Mouse (Mus musculus) midbrain, embryonic 13.5 days (tissue): Measurements from ENCODE around the gene Adipor2. TPM values are rescaled to one million over a fixed set of nuclear protein-coding genes. Genes with fewer than 3 reads are reported as not detected.

ENCODE experiments used
- ATAC-seq: fragments of 200-750 bp; cut with Nextera tagmentation; 2 replicates; pipeline ENCODE4 v1.8.0; 2017; ENCODE audit warnings: mild to moderate bottlenecking, moderate TSS enrichment, moderate library complexity
- H3K27ac ChIP-seq: fragments of 300-500 bp; sonication (generic); 2 replicates; pipeline ENCODE4 v1.5.1; 2015; ENCODE audit warnings: inconsistent platforms, mild to moderate bottlenecking, moderate library complexity
- H3K27me3 ChIP-seq: fragments of 300-500 bp; sonication (generic); 2 replicates; pipeline ENCODE4 v1.6.1; 2015; ENCODE audit warnings: mild to moderate bottlenecking, inconsistent platforms
- H3K36me3 ChIP-seq: fragments of 300-500 bp; sonication (generic); 2 replicates; pipeline ENCODE4 v1.6.1; 2015; ENCODE audit warnings: mild to moderate bottlenecking, inconsistent platforms
- H3K4me1 ChIP-seq: fragments of 300-500 bp; sonication (generic); replicated peaks from 2 replicates; pipeline ENCODE4 v1.6.1; 2015; ENCODE audit warnings: inconsistent platforms
- H3K4me2 ChIP-seq: fragments of 300-500 bp; sonication (generic); replicated peaks from 2 replicates; pipeline ENCODE4 v1.6.1; 2015; ENCODE audit warnings: moderate library complexity, mild to moderate bottlenecking, inconsistent platforms
- H3K4me3 ChIP-seq: fragments of 300-500 bp; sonication (generic); replicated peaks from 2 replicates; pipeline ENCODE4 v1.5.1; 2015; ENCODE audit warnings: mild to moderate bottlenecking, inconsistent platforms
- H3K9ac ChIP-seq: fragments of 300-500 bp; sonication (generic); replicated peaks from 2 replicates; pipeline ENCODE4 v1.6.1; 2015; ENCODE audit warnings: mild to moderate bottlenecking, inconsistent platforms
- H3K9me3 ChIP-seq: fragments of 300-500 bp; sonication (generic); 2 replicates; pipeline ENCODE4 v1.6.1; 2016; ENCODE audit warnings: mild to moderate bottlenecking, inconsistent platforms
- WGBS: fragments of 180-500 bp; shearing (Covaris S2); methylation state at CpG from one replicate; pipeline ENCODE4 v1.1.7; 2015; 5-methylcytosine and 5-hydroxymethylcytosine counted together
- polyA plus RNA-seq: library from polyadenylated mRNA; unstranded; fragments of >200 nt; fragmentation: Nextera tagmentation; extraction: Ambion mirVana; gene quantifications from 2 replicates; pipeline ENCODE4 v1.2.1, GENCODE M21; 2015

Adipor2 gene
- 38.1 and 39.9 TPM in 2 replicates for polyA plus RNA-seq

GRCm38 (mm10) chr6:119417354-119417753 is at the start of gene Adipor2:
Adipor2 (minus strand) TSS chr6:119417704.
- Histone ChIP-seq H3K36me3 (no peaks in the 10 kb centered on the region), H3K4me1 (peaks cover 13% of the 10 kb centered on the region), H3K9ac (no peak within 1 kb of the TSS), H3K27ac (no peak within 1 kb of the TSS), H3K9me3 (no peaks in the 10 kb centered on the region), H3K4me3 (no peak within 1 kb of the TSS), H3K4me2 (peak within 1 kb of the TSS; percentile 35), H3K27me3 (peaks cover 20% of the 10 kb centered on the region)
- peak; percentile 68; the same call in 1 of the 2 replicates for ATAC-seq
- 6% methylated on average over 12 of the region's 12 CpGs for WGBS

GRCm38 (mm10) chr6:119466161-119466560 is 48.7 kb upstream of the Adipor2 start:
- no peak overlapping the region for H3K4me2 ChIP-seq
- no peak for ATAC-seq
- H3K4me1 ChIP-seq: no peaks in the 10 kb centered on the region; the same call in 1 of the 2 replicates
- H3K9ac ChIP-seq: no peak overlapping the region
- H3K36me3 ChIP-seq: no peaks in the 10 kb centered on the region
- H3K27ac ChIP-seq: no peak overlapping the region
- H3K9me3 ChIP-seq: no peaks in the 10 kb centered on the region
- no peaks in the 10 kb centered on the region for H3K27me3 ChIP-seq
- H3K4me3 ChIP-seq: no peak overlapping the region
- WGBS: 95% methylated on average over 1 of the region's 1 CpGs

- no peak overlapping the region for H3K4me2 ChIP-seq
- ATAC-seq: no peak
- no peaks in the 10 kb centered on the region for H3K4me1 ChIP-seq
- no peaks in the 10 kb centered on the region for H3K27me3 ChIP-seq
- H3K27ac ChIP-seq: no peak overlapping the region
- H3K36me3 ChIP-seq: no peaks in the 10 kb centered on the region
- H3K9ac ChIP-seq: no peak overlapping the region
- no peak overlapping the region for H3K4me3 ChIP-seq
- 92% methylated on average over 5 of the region's 5 CpGs for WGBS
- no peaks in the 10 kb centered on the region for H3K9me3 ChIP-seq
These were observed 42.9 kb upstream of the Adipor2 start for GRCm38 (mm10) chr6:119460391-119460790.

- H3K4me2 ChIP-seq: no peak overlapping the region
- no peak overlapping the region for H3K4me3 ChIP-seq
- H3K27ac ChIP-seq: no peak overlapping the region
- no peak for ATAC-seq
- no peak overlapping the region for H3K9ac ChIP-seq
- H3K9me3 ChIP-seq: no peaks in the 10 kb centered on the region
- WGBS: 83% methylated on average over 4 of the region's 4 CpGs
- H3K4me1 ChIP-seq: no peaks in the 10 kb centered on the region
- H3K27me3 ChIP-seq: no peaks in the 10 kb centered on the region
- H3K36me3 ChIP-seq: no peaks in the 10 kb centered on the region
These were observed 41.5 kb upstream of the Adipor2 start for GRCm38 (mm10) chr6:119459041-119459440.

- ATAC-seq: no peak
- H3K36me3 ChIP-seq: no peaks in the 10 kb centered on the region
- H3K9me3 ChIP-seq: no peaks in the 10 kb centered on the region
- H3K27me3 ChIP-seq: no peaks in the 10 kb centered on the region
- 64% methylated on average over 8 of the region's 8 CpGs for WGBS
- H3K27ac ChIP-seq: no peak overlapping the region
- no peak overlapping the region for H3K4me2 ChIP-seq
- H3K4me1 ChIP-seq: no peaks in the 10 kb centered on the region
- H3K9ac ChIP-seq: no peak overlapping the region
- no peak overlapping the region for H3K4me3 ChIP-seq
These were observed 40.7 kb upstream of the Adipor2 start for GRCm38 (mm10) chr6:119458166-119458565.

GRCm38 (mm10) chr6:119451981-119452499 is 34.5 kb upstream of the Adipor2 start:
- Histone ChIP-seq H3K9me3 (no peaks in the 10 kb centered on the region), H3K4me2 (peak overlapping the region; percentile 63), H3K9ac (peak overlapping the region; percentile 36), H3K4me1 (peaks cover 40% of the 10 kb centered on the region), H3K4me3 (peak overlapping the region; percentile 31), H3K36me3 (no peaks in the 10 kb centered on the region), H3K27ac (peak overlapping the region; percentile 80), H3K27me3 (0 out of 2 replicates have a peak, but pooled peaks cover 4% of the 10 kb centered on the region)
- WGBS: 0% methylated on average over 15 of the region's 15 CpGs
- peak; percentile 61 for ATAC-seq

- no peak for ATAC-seq
- H3K4me3 ChIP-seq: peak overlapping the region; percentile 31
- H3K27me3 ChIP-seq: 0 out of 2 replicates have a peak, but pooled peaks cover 4% of the 10 kb centered on the region
- H3K4me2 ChIP-seq: peak overlapping the region; percentile 63
- peak overlapping the region; percentile 80 for H3K27ac ChIP-seq
- no peaks in the 10 kb centered on the region for H3K36me3 ChIP-seq
- peaks cover 40% of the 10 kb centered on the region for H3K4me1 ChIP-seq
- no peak overlapping the region for H3K9ac ChIP-seq
- WGBS: 43% methylated on average over 14 of the region's 14 CpGs
- H3K9me3 ChIP-seq: no peaks in the 10 kb centered on the region
These were observed 33.8 kb upstream of the Adipor2 start for GRCm38 (mm10) chr6:119450965-119451943.

- 0 out of 2 replicates have a peak, but pooled peaks cover 4% of the 10 kb centered on the region for H3K27me3 ChIP-seq
- peak overlapping the region; percentile 31 for H3K4me3 ChIP-seq
- WGBS: 2% methylated on average over 21 of the region's 23 CpGs
- no peak overlapping the region for H3K27ac ChIP-seq
- H3K4me2 ChIP-seq: peak overlapping the region; percentile 57
- peaks cover 40% of the 10 kb centered on the region for H3K4me1 ChIP-seq
- peak; percentile 66; the same call in 1 of the 2 replicates for ATAC-seq
- H3K9ac ChIP-seq: peak overlapping the region; percentile 48; the same call in 1 of the 2 replicates
- H3K36me3 ChIP-seq: no peaks in the 10 kb centered on the region
- H3K9me3 ChIP-seq: no peaks in the 10 kb centered on the region
These were observed 31.6 kb upstream of the Adipor2 start for GRCm38 (mm10) chr6:119449060-119449499.

GRCm38 (mm10) chr6:119448321-119449059 is 31.0 kb upstream of the Adipor2 start:
- Histone ChIP-seq H3K36me3 (no peaks in the 10 kb centered on the region), H3K27ac (no peak overlapping the region), H3K4me1 (peaks cover 45% of the 10 kb centered on the region), H3K4me3 (peak overlapping the region; percentile 31), H3K9ac (peak overlapping the region; percentile 48; the same call in 1 of the 2 replicates), H3K9me3 (no peaks in the 10 kb centered on the region), H3K27me3 (0 out of 2 replicates have a peak, but pooled peaks cover 4% of the 10 kb centered on the region), H3K4me2 (peak overlapping the region; percentile 57)
- ATAC-seq: no peak
- WGBS: 4% methylated on average over 18 of the region's 18 CpGs

- Histone ChIP-seq H3K4me2 (no peak overlapping the region), H3K4me1 (peaks cover 24% of the 10 kb centered on the region), H3K27ac (no peak overlapping the region), H3K9me3 (no peaks in the 10 kb centered on the region), H3K36me3 (no peaks in the 10 kb centered on the region), H3K4me3 (no peak overlapping the region), H3K9ac (no peak overlapping the region), H3K27me3 (0 out of 2 replicates have a peak, but pooled peaks cover 4% of the 10 kb centered on the region)
- 70% methylated on average over 11 of the region's 11 CpGs for WGBS
- ATAC-seq: no peak
These were observed 28.4 kb upstream of the Adipor2 start for GRCm38 (mm10) chr6:119445671-119446607.
